Mouse (Mus musculus): ENCODE measurements around the gene Dnajc4. TPM values are rescaled to one million over a fixed set of nuclear protein-coding genes. Genes with fewer than 3 reads are reported as not detected.

Dnajc4 gene
- polyA plus RNA-seq, 1 experiment: 68.7 TPM

- DNase-seq (ENCODE audit: low read depth): no peak
Measured at GRCm38 (mm10) chr19:6975537-6976521, 16.5 kb downstream of the Dnajc4 start, which contains the start of gene Plcb3. TSS of gene Plcb3 (minus strand) at chr19:6976470.

- no peak for DNase-seq (ENCODE audit: low read depth)
Measured at GRCm38 (mm10) chr19:6974211-6975205, 17.9 kb downstream of the Dnajc4 start, which contains the start of gene Ppp1r14b. TSS of gene Ppp1r14b (plus strand) at chr19:6974968.

GRCm38 (mm10) chr19:6973581-6974190 lies 18.7 kb downstream of the Dnajc4 start:
- DNase-seq (ENCODE audit: low read depth): no peak

GRCm38 (mm10) chr19:6972247-6972917 lies 20.0 kb downstream of the Dnajc4 start:
- no peak for DNase-seq (ENCODE audit: low read depth)

- no peak for DNase-seq (ENCODE audit: low read depth)
Measured at GRCm38 (mm10) chr19:6971644-6972043, 20.7 kb downstream of the Dnajc4 start.

GRCm38 (mm10) chr19:6970460-6971085 lies 21.8 kb downstream of the Dnajc4 start:
- DNase-seq (ENCODE audit: low read depth): no peak

GRCm38 (mm10) chr19:6969665-6970381 lies 22.5 kb downstream of the Dnajc4 start:
- DNase-seq (ENCODE audit: low read depth): no peak

GRCm38 (mm10) chr19:6969291-6969664 lies 23.1 kb downstream of the Dnajc4 start:
- no peak for DNase-seq (ENCODE audit: low read depth)

- DNase-seq (ENCODE audit: low read depth): no peak
Measured at GRCm38 (mm10) chr19:6968491-6969271, 23.7 kb downstream of the Dnajc4 start.

GRCm38 (mm10) chr19:6956461-6956860 lies 35.9 kb downstream of the Dnajc4 start:
- DNase-seq (ENCODE audit: low read depth): no peak

GRCm38 (mm10) chr19:6955424-6955823 lies 36.9 kb downstream of the Dnajc4 start:
- DNase-seq (ENCODE audit: low read depth): no peak

- no peak for DNase-seq (ENCODE audit: low read depth)
Measured at GRCm38 (mm10) chr19:6954046-6954445, 38.3 kb downstream of the Dnajc4 start.

- DNase-seq (ENCODE audit: low read depth): no peak
Measured at GRCm38 (mm10) chr19:6952712-6953037, 39.7 kb downstream of the Dnajc4 start.

GRCm38 (mm10) chr19:6951994-6952711 lies 40.2 kb downstream of the Dnajc4 start:
- DNase-seq (ENCODE audit: low read depth): no peak

- no peak for DNase-seq (ENCODE audit: low read depth)
Measured at GRCm38 (mm10) chr19:6951381-6951968, 40.9 kb downstream of the Dnajc4 start.

GRCm38 (mm10) chr19:6950613-6951153 lies 41.7 kb downstream of the Dnajc4 start:
- DNase-seq (ENCODE audit: low read depth): no peak

GRCm38 (mm10) chr19:6949951-6950350 lies 42.4 kb downstream of the Dnajc4 start:
- no peak for DNase-seq (ENCODE audit: low read depth)

GRCm38 (mm10) chr19:6949532-6949931 lies 42.8 kb downstream of the Dnajc4 start:
- no peak for DNase-seq (ENCODE audit: low read depth)
